Mouse (Mus musculus): ENCODE data around the gene Armc6. TPM values are rescaled to one million over a fixed set of nuclear protein-coding genes. Genes with fewer than 3 reads are reported as not detected.

The Armc6 gene
- polyA plus RNA-seq, 1 experiment from 2014 or later, result 22.1 TPM

DNA sequence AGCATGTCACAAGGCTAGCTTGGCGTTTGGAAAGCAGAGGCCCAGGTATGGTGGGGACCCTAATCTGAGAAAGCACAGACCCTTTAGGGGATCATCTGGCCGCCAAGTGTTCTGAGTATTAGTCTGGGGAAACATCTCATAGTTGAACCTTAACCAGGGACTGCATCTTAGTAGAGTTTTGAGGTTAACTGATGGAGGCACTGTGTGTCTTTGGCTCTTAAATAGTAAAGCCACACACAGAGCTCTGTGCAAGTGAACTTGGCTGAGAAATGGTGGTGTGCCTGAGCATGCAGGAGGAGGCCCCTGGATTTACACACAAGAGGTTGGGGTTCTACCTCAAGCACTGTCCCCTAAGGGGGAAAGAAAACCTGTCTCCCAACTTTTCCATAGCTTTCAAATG lies 56.0 kb downstream of the Armc6 start:
- ATAC-seq (replicated peaks; ENCODE audit: extremely low read depth, insufficient read depth, low FRiP score), result no peak
- 86% methylated on average over 2 of the region's 2 CpGs for WGBS
- Histone ChIP-seq H3K27me3 (ENCODE audit: control insufficient read depth, insufficient read depth, low read length) (no peaks in the 10 kb centered on the region), H3K27ac (ENCODE audit: low read length) (no peak overlapping the region), H3K9ac (ENCODE audit: low read length) (no peak overlapping the region), H3K9me3 (replicated peaks; ENCODE audit: control insufficient read depth, low read length) (no peaks in the 10 kb centered on the region), H3K4me2 (ENCODE audit: low read depth, low read length) (no peak overlapping the region), H3K36me3 (ENCODE audit: control insufficient read depth, insufficient read depth) (peaks cover 19% of the 10 kb centered on the region), H3K4me1 (ENCODE audit: control insufficient read depth, insufficient read depth, low read length) (peaks cover 12% of the 10 kb centered on the region), H3K4me3 (ENCODE audit: low read length) (no peak overlapping the region)

- Histone ChIP-seq H3K9me3 (replicated peaks; ENCODE audit: control insufficient read depth, low read length) (no peaks in the 10 kb centered on the region), H3K27me3 (ENCODE audit: control insufficient read depth, insufficient read depth, low read length) (no peaks in the 10 kb centered on the region), H3K4me2 (ENCODE audit: low read depth, low read length) (peak overlapping the region; percentile 56), H3K9ac (ENCODE audit: low read length) (peak overlapping the region; percentile 57), H3K4me3 (ENCODE audit: low read length) (peak overlapping the region; percentile 28), H3K36me3 (ENCODE audit: control insufficient read depth, insufficient read depth) (peaks cover 5% of the 10 kb centered on the region; the same call in 1 of the 2 replicates), H3K4me1 (ENCODE audit: control insufficient read depth, insufficient read depth, low read length) (peaks cover 19% of the 10 kb centered on the region), H3K27ac (ENCODE audit: low read length) (peak overlapping the region; percentile 41)
- peak; percentile 69 for ATAC-seq (replicated peaks; ENCODE audit: extremely low read depth, insufficient read depth, low FRiP score)
- WGBS, result 51% methylated on average over 7 of the region's 7 CpGs
These were observed 60.2 kb downstream of the Armc6 start for GRCm38 (mm10) chr8:70174079-70174478.

DNA sequence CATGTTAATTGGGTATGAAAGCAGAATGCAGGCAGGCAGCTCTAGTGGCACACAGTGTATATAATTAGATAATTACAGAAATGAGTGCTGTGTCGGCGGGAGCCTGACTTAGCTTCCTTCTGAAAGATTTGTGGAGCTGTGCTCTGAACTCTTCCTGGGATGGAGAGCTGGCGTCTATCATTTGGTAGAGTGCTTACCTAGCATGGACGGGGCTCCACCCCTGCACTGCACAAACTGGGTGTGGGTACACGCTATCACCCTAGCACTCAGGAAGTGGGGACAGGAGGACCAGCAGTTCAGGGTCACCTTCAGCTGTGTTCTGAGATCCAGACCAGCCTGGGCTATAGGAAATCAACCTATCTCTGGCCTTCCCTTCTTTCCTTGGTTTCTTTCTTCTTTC lies 60.9 kb downstream of the Armc6 start:
- Histone ChIP-seq H3K9ac (ENCODE audit: low read length) (no peak overlapping the region), H3K4me3 (ENCODE audit: low read length) (peak overlapping the region; percentile 1; the same call in 1 of the 2 replicates), H3K4me1 (ENCODE audit: control insufficient read depth, insufficient read depth, low read length) (peaks cover 19% of the 10 kb centered on the region), H3K27me3 (ENCODE audit: control insufficient read depth, insufficient read depth, low read length) (no peaks in the 10 kb centered on the region; the same call in 1 of the 2 replicates), H3K27ac (ENCODE audit: low read length) (no peak overlapping the region), H3K9me3 (replicated peaks; ENCODE audit: control insufficient read depth, low read length) (no peaks in the 10 kb centered on the region), H3K36me3 (ENCODE audit: control insufficient read depth, insufficient read depth) (peaks cover 5% of the 10 kb centered on the region; the same call in 1 of the 2 replicates), H3K4me2 (ENCODE audit: low read depth, low read length) (peak overlapping the region; percentile 77; the same call in 1 of the 2 replicates)
- no peak for ATAC-seq (replicated peaks; ENCODE audit: extremely low read depth, insufficient read depth, low FRiP score)
- 77% methylated on average over 5 of the region's 5 CpGs for WGBS

- peak within 1 kb of the TSS; percentile 60 for H3K4me3 ChIP-seq (ENCODE audit: low read length)
- H3K36me3 ChIP-seq (ENCODE audit: control insufficient read depth, insufficient read depth), result peaks cover 5% of the 10 kb centered on the region; the same call in 1 of the 2 replicates
- WGBS, result 3% methylated on average over 27 of the region's 27 CpGs
- H3K9me3 ChIP-seq (replicated peaks; ENCODE audit: control insufficient read depth, low read length), result no peaks in the 10 kb centered on the region
- ATAC-seq (replicated peaks; ENCODE audit: extremely low read depth, insufficient read depth, low FRiP score), result peak; percentile 97
- peak within 1 kb of the TSS; percentile 62 for H3K27ac ChIP-seq (ENCODE audit: low read length)
- H3K9ac ChIP-seq (ENCODE audit: low read length), result peak within 1 kb of the TSS; percentile 77
- H3K27me3 ChIP-seq (ENCODE audit: control insufficient read depth, insufficient read depth, low read length), result peaks cover 2% of the 10 kb centered on the region; the same call in 1 of the 2 replicates
- H3K4me1 ChIP-seq (ENCODE audit: control insufficient read depth, insufficient read depth, low read length), result peaks cover 19% of the 10 kb centered on the region
- H3K4me2 ChIP-seq (ENCODE audit: low read depth, low read length), result peak within 1 kb of the TSS; percentile 77
These were observed 62.1 kb downstream of the Armc6 start, which contains the start of gene Tmem161a for GRCm38 (mm10) chr8:70172043-70172681. Tmem161a (plus strand) TSS chr8:70172356.

DNA sequence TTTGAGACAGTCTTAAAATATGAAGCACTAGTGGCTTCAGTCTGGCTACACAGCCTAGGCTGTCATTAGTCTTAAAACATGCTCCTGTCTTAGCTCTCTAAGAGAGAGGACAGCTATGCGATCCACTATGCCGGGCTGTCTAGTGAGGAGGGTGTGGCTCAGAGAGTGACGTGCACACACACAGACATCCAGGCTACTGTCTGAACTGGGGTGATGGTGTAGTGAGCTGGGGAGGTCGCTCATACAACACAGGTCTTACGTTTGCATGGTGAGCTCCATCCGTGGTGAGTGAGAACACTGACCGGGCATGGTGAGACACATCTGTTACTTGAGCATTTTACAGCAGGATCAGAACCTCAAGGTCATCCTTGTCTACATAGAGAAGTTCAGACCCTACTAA lies 63.0 kb downstream of the Armc6 start:
- H3K27me3 ChIP-seq (ENCODE audit: control insufficient read depth, insufficient read depth, low read length), result peaks cover 5% of the 10 kb centered on the region; the same call in 1 of the 2 replicates
- no peak for ATAC-seq (replicated peaks; ENCODE audit: extremely low read depth, insufficient read depth, low FRiP score)
- H3K4me3 ChIP-seq (ENCODE audit: low read length), result no peak overlapping the region
- peak overlapping the region; percentile 77; the same call in 1 of the 2 replicates for H3K4me2 ChIP-seq (ENCODE audit: low read depth, low read length)
- H3K4me1 ChIP-seq (ENCODE audit: control insufficient read depth, insufficient read depth, low read length), result peaks cover 22% of the 10 kb centered on the region
- WGBS, result 81% methylated on average over 7 of the region's 7 CpGs
- no peaks in the 10 kb centered on the region for H3K9me3 ChIP-seq (replicated peaks; ENCODE audit: control insufficient read depth, low read length)
- H3K27ac ChIP-seq (ENCODE audit: low read length), result no peak overlapping the region
- no peaks in the 10 kb centered on the region for H3K36me3 ChIP-seq (ENCODE audit: control insufficient read depth, insufficient read depth)
- H3K9ac ChIP-seq (ENCODE audit: low read length), result no peak overlapping the region

- no peaks in the 10 kb centered on the region for H3K36me3 ChIP-seq (ENCODE audit: control insufficient read depth, insufficient read depth)
- peaks cover 9% of the 10 kb centered on the region for H3K27me3 ChIP-seq (ENCODE audit: control insufficient read depth, insufficient read depth, low read length)
- no peak overlapping the region for H3K9ac ChIP-seq (ENCODE audit: low read length)
- H3K4me3 ChIP-seq (ENCODE audit: low read length), result no peak overlapping the region
- H3K4me2 ChIP-seq (ENCODE audit: low read depth, low read length), result no peak overlapping the region
- 70% methylated on average over 3 of the region's 3 CpGs for WGBS
- no peaks in the 10 kb centered on the region for H3K9me3 ChIP-seq (replicated peaks; ENCODE audit: control insufficient read depth, low read length)
- no peak overlapping the region for H3K27ac ChIP-seq (ENCODE audit: low read length)
- no peak for ATAC-seq (replicated peaks; ENCODE audit: extremely low read depth, insufficient read depth, low FRiP score)
- H3K4me1 ChIP-seq (ENCODE audit: control insufficient read depth, insufficient read depth, low read length), result peaks cover 22% of the 10 kb centered on the region
These were observed 63.5 kb downstream of the Armc6 start for GRCm38 (mm10) chr8:70170748-70171147.

Other genes with a start within 250 kb of the Armc6 start
- gene Gatad2a, start 238.1 kb downstream of the Armc6 start, polyA plus RNA-seq (2015; fragmentation: Nextera tagmentation; extraction: Ambion mirVana), result 26.2 and 26.8 TPM in 2 replicates
- 38.4 and 42.9 TPM in 2 replicates for gene Mau2, start 191.7 kb downstream of the Armc6 start, polyA plus RNA-seq (2015; fragmentation: Nextera tagmentation; extraction: Ambion mirVana)
- gene Sugp1, start 191.7 kb downstream of the Armc6 start, polyA plus RNA-seq (2015; fragmentation: Nextera tagmentation; extraction: Ambion mirVana), result 30.0 and 30.4 TPM in 2 replicates
- gene Tm6sf2, start 161.5 kb downstream of the Armc6 start, polyA plus RNA-seq (2015; fragmentation: Nextera tagmentation; extraction: Ambion mirVana), result 0.96 and 1.4 TPM in 2 replicates
- 0.04 TPM in 1 of 2 replicates, not detected in the other for gene Hapln4, start 151.0 kb downstream of the Armc6 start, polyA plus RNA-seq (2015; fragmentation: Nextera tagmentation; extraction: Ambion mirVana)
- 0.13 and 0.22 TPM in 2 replicates for gene Ncan, start 113.6 kb downstream of the Armc6 start, polyA plus RNA-seq (2015; fragmentation: Nextera tagmentation; extraction: Ambion mirVana)
- gene Nr2c2ap, start 103.1 kb downstream of the Armc6 start, polyA plus RNA-seq (2015; fragmentation: Nextera tagmentation; extraction: Ambion mirVana), result 35.7 and 37.8 TPM in 2 replicates
- gene Rfxank, start 95.3 kb downstream of the Armc6 start, polyA plus RNA-seq (2015; fragmentation: Nextera tagmentation; extraction: Ambion mirVana), result 18.9 and 21.0 TPM in 2 replicates
- gene Borcs8, start 95.0 kb downstream of the Armc6 start, polyA plus RNA-seq (2015; fragmentation: Nextera tagmentation; extraction: Ambion mirVana), result 38.0 and 40.1 TPM in 2 replicates
- gene Mef2b, start 94.8 kb downstream of the Armc6 start, polyA plus RNA-seq (2015; fragmentation: Nextera tagmentation; extraction: Ambion mirVana), result 0.51 and 1.1 TPM in 2 replicates
- gene Tmem161a, start 62.1 kb downstream of the Armc6 start, polyA plus RNA-seq (2015; fragmentation: Nextera tagmentation; extraction: Ambion mirVana), result 88.9 and 103 TPM in 2 replicates
- gene Slc25a42, start 22.2 kb downstream of the Armc6 start, polyA plus RNA-seq (2015; fragmentation: Nextera tagmentation; extraction: Ambion mirVana), result 11.7 and 13.7 TPM in 2 replicates
- 25.7 and 28.1 TPM in 2 replicates for gene Sugp2, start 240 bp downstream of the Armc6 start, polyA plus RNA-seq (2015; fragmentation: Nextera tagmentation; extraction: Ambion mirVana)
- 26.6 and 30.2 TPM in 2 replicates for gene Homer3, start 48.4 kb upstream of the Armc6 start, polyA plus RNA-seq (2015; fragmentation: Nextera tagmentation; extraction: Ambion mirVana)
- gene Ddx49, start 68.0 kb upstream of the Armc6 start, polyA plus RNA-seq (2015; fragmentation: Nextera tagmentation; extraction: Ambion mirVana), result 34.1 and 34.2 TPM in 2 replicates
- 326 and 334 TPM in 2 replicates for gene Cope, start 68.1 kb upstream of the Armc6 start, polyA plus RNA-seq (2015; fragmentation: Nextera tagmentation; extraction: Ambion mirVana)
- 1.3 TPM in 2 replicates for gene Cers1, start 81.3 kb upstream of the Armc6 start, polyA plus RNA-seq (2015; fragmentation: Nextera tagmentation; extraction: Ambion mirVana)
- gene Gdf1, start 95.4 kb upstream of the Armc6 start, polyA plus RNA-seq (2015; fragmentation: Nextera tagmentation; extraction: Ambion mirVana), result 0.45 and 1.4 TPM in 2 replicates
- gene Upf1, start 118.8 kb upstream of the Armc6 start, polyA plus RNA-seq (2015; fragmentation: Nextera tagmentation; extraction: Ambion mirVana), result 7.9 and 9.7 TPM in 2 replicates
- gene Comp, start 139.1 kb upstream of the Armc6 start, polyA plus RNA-seq (2015; fragmentation: Nextera tagmentation; extraction: Ambion mirVana), result 3.0 and 4.3 TPM in 2 replicates
- gene Crtc1, start 205.1 kb upstream of the Armc6 start, polyA plus RNA-seq (2015; fragmentation: Nextera tagmentation; extraction: Ambion mirVana), result 10.2 and 10.7 TPM in 2 replicates
- gene Klhl26, start 242.5 kb upstream of the Armc6 start, polyA plus RNA-seq (2015; fragmentation: Nextera tagmentation; extraction: Ambion mirVana), result 9.9 and 12.4 TPM in 2 replicates